Comparison of ENCODE assay signal across 28 mouse cellular contexts in genomic region chr2:103934270-103934669, GRCm38 (mm10). TPM values are rescaled to one million over a fixed set of nuclear protein-coding genes. Genes with fewer than 3 reads are reported as not detected.
A peak's percentile ranks its signal among the peaks of the same experiment; 100 is the strongest.
DNase-seq lines count a peak whose midpoint lies in the region; ATAC-seq and TF ChIP-seq lines count a peak whose summit lies in the region.
"Had no signal": no experiment of that assay in that cellular context is flagged by ENCODE, and none has a peak within 500 bp of the region (broad histone marks: within the 10 kb centered on the region; RNA-seq: fewer than 3 reads in every experiment).

No protein-coding gene starts in this region.

- TF ChIP-seq CTCF in spleen, adult 2 months (IDR thresholded peaks at IDR 0.05; ENCODE audit: extremely low read depth, insufficient read depth, insufficient read length, insufficient replicate concordance), result no peak
- TF ChIP-seq CTCF in bone marrow macrophage, adult 2 months (IDR thresholded peaks at IDR 0.05; ENCODE audit: low read depth, low read length), result no peak

- peak; percentile 76 for ATAC-seq in neutrophil, adult 5-6 weeks (ENCODE audit: extremely low read depth, insufficient number of reproducible peaks, low FRiP score, poor library complexity, severe bottlenecking)
- ATAC-seq: forebrain, embryonic 13.5 days; intestine, postnatal 0 days had no signal

- intact Hi-C loops in gastrocnemius, postnatal 14 days (cut with DNase I; ENCODE audit: low total_unique reads), result no loop called here

- no peaks in the 10 kb centered on the region for H3K36me3 ChIP-seq in spleen, adult 2 months (ENCODE audit: control insufficient read depth, insufficient read depth, low read length)
- H3K36me3 ChIP-seq in midbrain, embryonic 10.5 days, result no peaks in the 10 kb centered on the region
- H3K36me3 ChIP-seq: G1E; heart, embryonic 12.5 days; limb, embryonic 10.5 days; limb, embryonic 15.5 days; neural tube, embryonic 12.5 days had no signal

- no peaks in the 10 kb centered on the region for H3K27me3 ChIP-seq in spleen, adult 2 months (ENCODE audit: control insufficient read depth, insufficient read depth, low read length)
- no peaks in the 10 kb centered on the region for H3K27me3 ChIP-seq in midbrain, embryonic 10.5 days (ENCODE audit: low read depth, poor library complexity, severe bottlenecking)
- H3K27me3 ChIP-seq: forebrain, embryonic 13.5 days; limb, embryonic 15.5 days; neural tube, embryonic 12.5 days had no signal

- H3K27ac ChIP-seq in spleen, adult 2 months (ENCODE audit: insufficient read depth, low read length), result no peak overlapping the region
- peak overlapping the region; percentile 28; the same call in 1 of the 2 replicates for H3K27ac ChIP-seq in bone marrow macrophage, adult 2 months (ENCODE audit: insufficient read depth, low read depth, low read length)
- no peak overlapping the region for H3K27ac ChIP-seq in midbrain, embryonic 10.5 days (replicated peaks)
- H3K27ac ChIP-seq: forebrain, embryonic 13.5 days; hindbrain, embryonic 14.5 days; limb, embryonic 10.5 days; limb, embryonic 15.5 days; neural tube, embryonic 12.5 days had no signal

- H3K4me1 ChIP-seq in spleen, adult 2 months (ENCODE audit: control insufficient read depth, insufficient read depth, insufficient read length), result peaks cover 9% of the 10 kb centered on the region
- H3K4me1 ChIP-seq in bone marrow macrophage, adult 2 months (ENCODE audit: control insufficient read depth, insufficient read depth, low read length), result peaks cover 14% of the 10 kb centered on the region
- peaks cover 20% of the 10 kb centered on the region for H3K4me1 ChIP-seq in midbrain, embryonic 10.5 days

- DNase-seq in spleen, adult 2 months (ENCODE audit: low read depth in 1 of 2, low spot score in 2 of 2), result peak; percentile 30 to 36
- DNase-seq in spleen, postnatal 4 days (ENCODE audit: low spot score in 2 of 2), result no peak
- DNase-seq in gastrocnemius, postnatal 14 days, result no peak
- no peak for DNase-seq in midbrain, embryonic 10.5 days (ENCODE audit: low spot score)
- DNase-seq in cerebellum, postnatal 4 days (ENCODE audit: low spot score in 2 of 2), result no peak
- DNase-seq: adrenal gland, adult 8-10 months; cerebellum, adult 11-12 months; cerebellum, adult 9-11 months; gastrocnemius, postnatal 25 days; heart, adult 18-20 months; kidney, adult 9 months; kidney, postnatal 10 days; layer of hippocampus, adult 9-11 months; right cerebral cortex, postnatal 14 days; thymus, postnatal 4 days had no signal

- no peak for TF ChIP-seq POLR2A in spleen, adult 2 months (IDR thresholded peaks at IDR 0.05; ENCODE audit: low read depth, low read length)
- TF ChIP-seq POLR2A in bone marrow macrophage, adult 2 months (IDR thresholded peaks at IDR 0.05; ENCODE audit: borderline replicate concordance, low read depth, low read length), result no peak

- no peak overlapping the region for H3K4me3 ChIP-seq in spleen, adult 2 months (ENCODE audit: extremely low read depth, insufficient read depth, insufficient read length)
- H3K4me3 ChIP-seq in bone marrow macrophage, adult 2 months (ENCODE audit: insufficient read depth, low read length), result no peak overlapping the region
- no peak overlapping the region for H3K4me3 ChIP-seq in midbrain, embryonic 10.5 days
- H3K4me3 ChIP-seq: erythroblast, embryonic 14.5 days; forebrain, embryonic 13.5 days; heart, embryonic 12.5 days; limb, embryonic 10.5 days; limb, embryonic 15.5 days; myocyte; neural tube, embryonic 12.5 days had no signal

- WGBS in spleen, adult 2 months, result 26% methylated on average over 7 of the region's 7 CpGs
- WGBS in midbrain, embryonic 10.5 days, result 48% methylated on average over 7 of the region's 7 CpGs

- H3K9me3 ChIP-seq in midbrain, embryonic 10.5 days (replicated peaks), result no peaks in the 10 kb centered on the region
- H3K9me3 ChIP-seq: forebrain, embryonic 13.5 days; G1E; heart, embryonic 12.5 days; limb, embryonic 10.5 days; limb, embryonic 15.5 days; neural tube, embryonic 12.5 days had no signal

RNA-seq across cellular contexts. Expression of gene Lmo2, which starts 23.5 kb away (rescaled TPM):
- polyA plus RNA-seq in spleen, adult 2 months (2012; rRNA removed), result 91.1 and 97.7 TPM in 2 replicates
- 281 and 284 TPM in 2 replicates for polyA plus RNA-seq in bone marrow macrophage, adult 2 months (2012; ENCODE audit: insufficient read depth, insufficient read length, missing spikeins)
- total RNA-seq in neutrophil, adult 5-6 weeks (2017), result 134 and 151 TPM in 2 replicates
- total RNA-seq in gastrocnemius, postnatal 14 days (2021), result 1 to 10 TPM; 7.0 to 9.1 TPM
- 18.7 and 19.3 TPM in 2 replicates for polyA plus RNA-seq in midbrain, embryonic 10.5 days (2016; fragmentation: Nextera tagmentation; extraction: Ambion mirVana)
- polyA plus RNA-seq: C2C12 had no signal

Comparison
In these comparisons a context has a peak if more than half of its experiments do, and no peak if none do; other contexts are left out.
1. DNase-seq: peak in spleen, adult 2 months (2 of 2); none in spleen, postnatal 4 days (0 of 2), gastrocnemius, postnatal 14 days (single experiment), midbrain, embryonic 10.5 days (single experiment) and cerebellum, postnatal 4 days (0 of 2).